Mouse (Mus musculus) liver, postnatal 0 days (tissue): ENCODE data around the gene Git2. TPM values are rescaled to one million over a fixed set of nuclear protein-coding genes. Genes with fewer than 3 reads are reported as not detected.

ENCODE experiments used
- ATAC-seq: fragments of 200-750 bp; cut with Nextera tagmentation; 2 replicates; pipeline ENCODE4 v1.8.0; 2017; ENCODE audit warnings: mild to moderate bottlenecking, moderate library complexity
- DNase-seq: peaks from one replicate; pipeline ENCODE4 v3.0.0-alpha.2; 2016
- H3K27ac ChIP-seq: fragments of 300-500 bp; sonication (generic); 2 replicates; pipeline ENCODE4 v1.5.1; 2014; ENCODE audit warnings: antibody characterized with exemption, moderate library complexity, mild to moderate bottlenecking, low read depth
- H3K27me3 ChIP-seq: fragments of 300-500 bp; sonication (generic); 2 replicates; pipeline ENCODE4 v1.6.1; 2014; ENCODE audit warnings: low read length, control low read depth, mixed read lengths; ENCODE audit not compliant: insufficient read depth
- H3K36me3 ChIP-seq: fragments of 300-500 bp; sonication (generic); replicated peaks from 2 replicates; pipeline ENCODE4 v1.6.1; 2014; ENCODE audit warnings: mild to moderate bottlenecking, control low read depth, low read length, moderate library complexity, mixed read lengths; ENCODE audit not compliant: insufficient read depth
- H3K4me1 ChIP-seq: fragments of 300-500 bp; sonication (generic); 2 replicates; pipeline ENCODE4 v1.6.1; 2014; ENCODE audit warnings: antibody characterized with exemption, mild to moderate bottlenecking, control low read depth; ENCODE audit not compliant: insufficient read depth
- H3K4me2 ChIP-seq: fragments of 300-500 bp; sonication (generic); 2 replicates; pipeline ENCODE4 v1.6.1; 2014; ENCODE audit warnings: low read depth, mild to moderate bottlenecking, low read length, moderate library complexity, mixed read lengths
- H3K4me3 ChIP-seq: fragments of 300-500 bp; sonication (generic); 2 replicates; pipeline ENCODE4 v1.5.1; 2014; ENCODE audit warnings: low read depth, low read length
- H3K9ac ChIP-seq: fragments of 300-500 bp; sonication (generic); replicated peaks from 2 replicates; pipeline ENCODE4 v1.6.1; 2014; ENCODE audit warnings: mild to moderate bottlenecking, moderate library complexity
- H3K9me3 ChIP-seq: fragments of 300-500 bp; sonication (generic); 2 replicates; pipeline ENCODE4 v1.6.1; 2016; ENCODE audit warnings: mild to moderate bottlenecking, control low read depth, low read length, mixed read lengths
- CTCF ChIP-seq: sonication (generic); IDR thresholded peaks from 2 replicates; pipeline ENCODE4 v1.5.1; 2016; ENCODE audit warnings: antibody characterized with exemption, low read depth
- EP300 ChIP-seq: IDR thresholded peaks from 2 replicates; pipeline ENCODE4 v1.6.1; 2016; ENCODE audit warnings: antibody characterized with exemption, low read depth, mild to moderate bottlenecking
- WGBS: fragments of 180-500 bp; shearing (Covaris S2); extraction: QIAGEN DNeasy Blood & Tissue Kit; methylation state at CpG from one replicate; pipeline ENCODE4 v1.1.7; 2014; ENCODE audit not compliant: insufficient replicate concordance; 5-methylcytosine and 5-hydroxymethylcytosine counted together
- polyA plus RNA-seq: library from polyadenylated mRNA; unstranded; fragments of >200 nt; fragmentation: Nextera tagmentation; extraction: Ambion mirVana; gene quantifications from 2 replicates; pipeline ENCODE4 v1.2.1, GENCODE M21; 2015

Git2 gene
- polyA plus RNA-seq, 1 experiment from 2014 or later, result 11.1 TPM

- H3K27me3 ChIP-seq, result 0 out of 2 replicates have a peak, but pooled peaks cover 3% of the 10 kb centered on the region
Measured at GRCm38 (mm10) chr5:114695775-114696174, 79.5 kb downstream of the Git2 start.

GRCm38 (mm10) chr5:114690633-114691567 is 84.4 kb downstream of the Git2 start, which contains the start of gene Gltp:
Gene Gltp (minus strand): TSS chr5:114690984.
- TF ChIP-seq EP300 (no peak), CTCF (peak; percentile 33)
- Histone ChIP-seq H3K4me2 (peak within 1 kb of the TSS; percentile 94), H3K4me3 (peak within 1 kb of the TSS; percentile 70), H3K27ac (peak within 1 kb of the TSS; percentile 53; the same call in 1 of the 2 replicates), H3K4me1 (peaks cover 17% of the 10 kb centered on the region), H3K27me3 (0 out of 2 replicates have a peak, but pooled peaks cover 3% of the 10 kb centered on the region), H3K9ac (peak within 1 kb of the TSS; percentile 74), H3K36me3 (no peaks in the 10 kb centered on the region), H3K9me3 (no peaks in the 10 kb centered on the region)
- DNase-seq (peak; percentile 95), ATAC-seq (peak; percentile 99)
- 6% methylated on average over 62 of the region's 75 CpGs for WGBS

More at GRCm38 (mm10) chr5:114695775-114696174, 79.5 kb downstream of the Git2 start:
- TF ChIP-seq CTCF, result peak; percentile 32; the same call in 1 of the 2 replicates
- TF ChIP-seq EP300, result no peak
- H3K4me1 ChIP-seq, result peaks cover 4% of the 10 kb centered on the region
- H3K4me3 ChIP-seq, result no peak overlapping the region
- ATAC-seq (no peak), DNase-seq (no peak)
- no peak overlapping the region for H3K27ac ChIP-seq
- WGBS, result 62% methylated on average over 5 of the region's 5 CpGs
- H3K9me3 ChIP-seq, result no peaks in the 10 kb centered on the region
- H3K9ac ChIP-seq, result no peak overlapping the region
- H3K36me3 ChIP-seq, result no peaks in the 10 kb centered on the region
- H3K4me2 ChIP-seq, result no peak overlapping the region

GRCm38 (mm10) chr5:114689700-114690366 is 85.5 kb downstream of the Git2 start:
- Histone ChIP-seq H3K4me2 (peak overlapping the region; percentile 94), H3K36me3 (no peaks in the 10 kb centered on the region), H3K9me3 (no peaks in the 10 kb centered on the region), H3K4me3 (peak overlapping the region; percentile 70), H3K4me1 (peaks cover 17% of the 10 kb centered on the region), H3K27me3 (0 out of 2 replicates have a peak, but pooled peaks cover 3% of the 10 kb centered on the region), H3K9ac (peak overlapping the region; percentile 74), H3K27ac (no peak overlapping the region)
- WGBS, result 20% methylated on average over 16 of the region's 16 CpGs
- DNase-seq (peak; percentile 42), ATAC-seq (no peak)
- TF ChIP-seq CTCF (no peak), EP300 (no peak)

GRCm38 (mm10) chr5:114688703-114689102 is 86.6 kb downstream of the Git2 start:
- 0 out of 2 replicates have a peak, but pooled peaks cover 3% of the 10 kb centered on the region for H3K27me3 ChIP-seq
- no peak overlapping the region for H3K4me2 ChIP-seq
- peaks cover 17% of the 10 kb centered on the region for H3K4me1 ChIP-seq
- no peak for TF ChIP-seq EP300
- no peak for TF ChIP-seq CTCF
- no peaks in the 10 kb centered on the region for H3K36me3 ChIP-seq
- H3K4me3 ChIP-seq, result no peak overlapping the region
- H3K27ac ChIP-seq, result no peak overlapping the region
- no peaks in the 10 kb centered on the region for H3K9me3 ChIP-seq
- WGBS, result 86% methylated on average over 13 of the region's 13 CpGs
- no peak for ATAC-seq
- H3K9ac ChIP-seq, result no peak overlapping the region
- DNase-seq, result no peak

GRCm38 (mm10) chr5:114687901-114688300 is 87.4 kb downstream of the Git2 start:
- ATAC-seq, result no peak
- Histone ChIP-seq H3K9ac (no peak overlapping the region), H3K9me3 (no peaks in the 10 kb centered on the region), H3K4me3 (no peak overlapping the region), H3K4me2 (no peak overlapping the region), H3K36me3 (no peaks in the 10 kb centered on the region), H3K27ac (no peak overlapping the region), H3K4me1 (peaks cover 17% of the 10 kb centered on the region), H3K27me3 (0 out of 2 replicates have a peak, but pooled peaks cover 3% of the 10 kb centered on the region)
- no peak for TF ChIP-seq EP300
- no peak for TF ChIP-seq CTCF
- DNase-seq, result no peak

GRCm38 (mm10) chr5:114686726-114687210 is 88.5 kb downstream of the Git2 start:
- Histone ChIP-seq H3K4me1 (peaks cover 17% of the 10 kb centered on the region), H3K4me2 (no peak overlapping the region), H3K9me3 (no peaks in the 10 kb centered on the region), H3K9ac (no peak overlapping the region), H3K36me3 (no peaks in the 10 kb centered on the region), H3K27me3 (no peaks in the 10 kb centered on the region), H3K4me3 (no peak overlapping the region), H3K27ac (no peak overlapping the region)
- WGBS, result 78% methylated on average over 7 of the region's 7 CpGs
- ATAC-seq (no peak), DNase-seq (no peak)
- TF ChIP-seq EP300, result no peak
- TF ChIP-seq CTCF, result no peak
